Mouse (Mus musculus): ENCODE results near the gene Tspan18. TPM values are rescaled to one million over a fixed set of nuclear protein-coding genes. Genes with fewer than 3 reads are reported as not detected.

Tspan18 gene
- polyA plus RNA-seq (2015; fragmentation: Nextera tagmentation; extraction: Ambion mirVana), result 3.7 and 3.9 TPM in 2 replicates

DNA sequence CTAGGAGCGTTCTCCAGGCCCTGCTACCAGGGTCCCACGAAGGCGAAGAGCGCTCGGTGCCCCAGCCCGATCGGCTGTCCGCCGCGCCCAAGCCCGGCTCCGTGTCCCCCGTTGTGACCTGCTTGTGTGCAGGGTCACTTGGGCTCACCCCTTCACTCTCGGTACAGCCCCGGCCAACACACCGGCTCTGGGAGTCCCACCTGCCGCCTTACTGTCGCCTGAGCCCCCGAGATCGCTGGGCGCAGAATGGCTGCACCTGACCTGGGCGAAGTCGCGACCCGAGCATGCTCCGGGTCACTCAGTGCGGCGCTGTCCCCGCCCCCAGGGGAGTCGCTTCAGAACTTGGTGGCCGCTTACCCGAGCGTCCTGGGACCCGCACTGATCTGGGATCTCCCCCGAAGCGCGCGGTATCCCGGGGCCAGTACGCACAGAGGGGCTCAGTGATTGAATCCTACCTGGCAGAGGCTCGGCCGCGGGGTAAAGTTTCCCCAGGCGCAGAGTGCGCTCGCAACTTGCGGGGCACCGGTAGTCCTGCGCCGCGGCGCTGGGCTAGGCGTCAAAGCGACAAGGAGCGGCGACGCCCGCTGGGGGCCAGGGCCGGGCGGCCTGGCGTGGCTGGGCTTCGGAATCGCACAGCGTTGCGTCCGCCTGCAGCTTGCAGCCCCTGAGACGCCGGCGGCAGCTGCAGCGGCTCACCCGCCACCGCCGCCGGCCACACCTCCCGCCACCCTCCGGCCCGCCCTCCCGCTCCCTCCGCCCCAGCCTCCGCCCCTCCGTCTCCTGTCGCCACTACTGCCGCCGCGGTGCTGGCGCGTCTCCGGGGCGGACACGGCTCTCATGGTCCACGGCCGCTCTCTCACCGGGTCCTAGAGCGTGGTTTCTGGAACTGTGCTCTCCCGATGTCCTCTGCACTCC, at the start of gene Tspan18:
Gene Tspan18 (minus strand): TSS at position 689 of the 915 bp plus-strand sequence.
- H3K9ac ChIP-seq, result peak within 1 kb of the TSS; percentile 72
- H3K4me1 ChIP-seq (replicated peaks), result peaks cover 23% of the 10 kb centered on the region
- peak within 1 kb of the TSS; percentile 99 for H3K4me2 ChIP-seq
- WGBS (ENCODE audit: insufficient replicate concordance), result under 1% methylated on average over 93 of the region's 95 CpGs
- no peaks in the 10 kb centered on the region for H3K36me3 ChIP-seq
- H3K9me3 ChIP-seq (replicated peaks), result no peaks in the 10 kb centered on the region
- ATAC-seq (ENCODE audit: low read depth) (peak; percentile 92), DNase-seq (peak; percentile 65)
- H3K4me3 ChIP-seq (replicated peaks), result peak within 1 kb of the TSS; percentile 70
- H3K27ac ChIP-seq, result peak within 1 kb of the TSS; percentile 39; the same call in 1 of the 2 replicates
- peaks cover 41% of the 10 kb centered on the region for H3K27me3 ChIP-seq

DNA sequence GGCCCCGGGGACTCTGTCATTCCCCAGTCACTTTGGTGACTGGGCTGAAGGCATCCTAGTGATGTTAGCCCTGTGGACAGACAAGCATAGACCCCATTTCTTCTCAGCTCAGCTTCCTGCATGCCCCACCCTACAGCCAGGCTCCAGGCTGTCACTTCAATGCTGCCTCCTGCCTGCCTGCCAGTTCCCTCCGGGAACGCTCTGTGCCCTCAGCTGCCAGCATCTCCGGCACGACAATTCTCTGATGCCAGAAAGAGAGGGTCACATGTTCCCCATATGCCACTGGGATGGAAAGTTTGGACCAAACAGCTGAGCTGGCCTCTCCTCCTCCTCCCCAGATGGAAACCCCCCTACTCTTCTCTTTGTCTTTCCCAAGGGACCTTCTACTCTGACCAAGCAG, 49.5 kb upstream of the Tspan18 start:
- no peaks in the 10 kb centered on the region for H3K36me3 ChIP-seq
- DNase-seq (no peak), ATAC-seq (ENCODE audit: low read depth) (no peak)
- H3K27me3 ChIP-seq, result no peaks in the 10 kb centered on the region
- no peak overlapping the region for H3K9ac ChIP-seq
- H3K4me1 ChIP-seq (replicated peaks), result no peaks in the 10 kb centered on the region
- H3K4me3 ChIP-seq (replicated peaks), result no peak overlapping the region
- 73% methylated on average over 5 of the region's 5 CpGs for WGBS (ENCODE audit: insufficient replicate concordance)
- no peak overlapping the region for H3K27ac ChIP-seq
- no peaks in the 10 kb centered on the region for H3K9me3 ChIP-seq (replicated peaks)
- no peak overlapping the region for H3K4me2 ChIP-seq

DNA sequence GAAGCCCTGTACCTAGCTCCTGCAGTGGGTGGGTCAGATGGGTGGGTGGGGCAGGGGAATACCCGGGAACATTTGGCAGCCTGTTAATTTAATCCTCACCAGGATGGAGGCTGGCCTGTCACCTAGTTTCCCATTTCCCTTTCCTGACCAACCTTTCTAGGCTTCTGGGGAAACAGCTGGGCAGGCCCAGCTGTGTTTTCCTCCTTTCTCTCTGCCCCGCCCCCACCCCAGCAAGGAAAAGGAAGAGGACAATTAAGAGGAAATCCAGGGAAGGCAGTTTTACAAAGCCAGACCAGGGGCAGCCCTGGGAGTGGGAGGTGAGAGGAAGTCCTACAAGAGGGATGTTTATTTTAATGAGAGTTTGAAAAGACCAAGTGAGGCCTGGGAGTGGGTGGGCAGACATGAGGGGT, 46.4 kb upstream of the Tspan18 start:
- Histone ChIP-seq H3K27ac (no peak overlapping the region), H3K4me2 (no peak overlapping the region), H3K9ac (no peak overlapping the region), H3K27me3 (no peaks in the 10 kb centered on the region), H3K4me1 (replicated peaks) (no peaks in the 10 kb centered on the region), H3K9me3 (replicated peaks) (no peaks in the 10 kb centered on the region), H3K4me3 (replicated peaks) (no peak overlapping the region), H3K36me3 (no peaks in the 10 kb centered on the region)
- ATAC-seq (ENCODE audit: low read depth), result no peak
- no peak for DNase-seq
- 31% methylated on average over 2 of the region's 2 CpGs for WGBS (ENCODE audit: insufficient replicate concordance)

DNA sequence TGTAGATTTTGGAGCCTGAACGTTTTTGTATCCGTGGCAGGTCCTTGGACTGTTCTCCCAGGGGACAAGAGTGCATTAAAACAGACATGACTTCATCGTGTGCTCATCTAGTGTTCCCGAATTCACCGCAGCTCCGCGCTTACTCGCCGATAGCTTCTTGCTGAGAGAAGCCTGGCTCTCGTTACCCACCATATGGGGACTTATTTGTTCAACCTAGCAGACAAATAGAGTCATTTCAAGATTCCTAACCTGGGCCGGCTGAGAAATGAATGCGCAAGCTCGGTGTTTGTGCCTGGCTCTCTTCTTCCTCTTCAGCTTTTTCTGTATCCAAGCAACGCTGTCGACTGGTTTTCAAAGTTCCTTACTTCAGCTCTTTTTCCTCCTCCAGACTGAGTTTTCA, 43.5 kb upstream of the Tspan18 start:
- H3K4me3 ChIP-seq (replicated peaks), result no peak overlapping the region
- H3K36me3 ChIP-seq, result no peaks in the 10 kb centered on the region
- no peak for DNase-seq
- no peak overlapping the region for H3K4me2 ChIP-seq
- H3K9me3 ChIP-seq (replicated peaks), result no peaks in the 10 kb centered on the region
- H3K4me1 ChIP-seq (replicated peaks), result no peaks in the 10 kb centered on the region
- no peak for ATAC-seq (ENCODE audit: low read depth)
- no peaks in the 10 kb centered on the region for H3K27me3 ChIP-seq
- no peak overlapping the region for H3K27ac ChIP-seq
- H3K9ac ChIP-seq, result no peak overlapping the region
- WGBS (ENCODE audit: insufficient replicate concordance), result 64% methylated on average over 15 of the region's 15 CpGs

DNA sequence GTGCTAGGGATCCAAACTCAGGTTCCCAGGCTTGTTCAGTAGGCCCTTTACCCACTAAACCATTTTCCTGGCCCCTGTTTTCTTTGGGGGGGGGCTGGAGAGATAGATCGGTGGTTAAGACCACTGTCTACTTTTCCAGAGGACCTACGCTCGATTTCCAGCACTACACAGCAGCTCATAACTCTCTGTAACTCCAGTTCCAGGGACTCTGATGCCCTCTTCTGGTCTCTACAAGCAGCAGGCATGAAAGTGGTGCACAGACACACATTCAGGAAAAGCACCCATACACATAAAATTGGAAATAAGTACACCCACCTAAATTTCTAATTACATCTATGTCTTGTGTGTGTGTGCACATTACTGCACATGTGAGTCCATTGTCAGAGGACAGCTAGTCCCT, 42.9 kb upstream of the Tspan18 start:
- 84% methylated on average over 3 of the region's 3 CpGs for WGBS (ENCODE audit: insufficient replicate concordance)

DNA sequence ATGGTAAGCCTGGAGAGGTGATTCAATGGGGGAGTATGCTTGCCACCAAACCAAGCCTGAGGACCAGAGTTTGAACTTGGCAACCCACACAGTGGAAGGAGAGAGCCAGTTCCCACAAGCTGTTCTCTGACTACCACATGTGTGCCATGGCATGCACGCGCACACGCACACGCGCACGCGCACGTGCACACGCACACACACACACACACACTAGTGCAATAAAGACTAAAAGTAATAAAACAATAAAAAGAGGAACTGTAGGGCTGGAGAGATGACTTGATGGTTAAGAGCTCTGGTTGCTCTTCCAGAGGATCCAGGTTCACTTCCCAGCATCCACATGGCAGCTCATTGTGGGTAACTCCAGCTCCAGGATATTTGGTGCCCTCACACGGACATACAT, 38.6 kb upstream of the Tspan18 start:
- no peaks in the 10 kb centered on the region for H3K9me3 ChIP-seq (replicated peaks)
- 0 out of 2 replicates have a peak, but pooled peaks cover 3% of the 10 kb centered on the region for H3K27me3 ChIP-seq
- 84% methylated on average over 10 of the region's 10 CpGs for WGBS (ENCODE audit: insufficient replicate concordance)
- no peak for DNase-seq
- no peak overlapping the region for H3K9ac ChIP-seq
- no peaks in the 10 kb centered on the region for H3K36me3 ChIP-seq
- no peak for ATAC-seq (ENCODE audit: low read depth)
- no peak overlapping the region for H3K4me2 ChIP-seq
- H3K4me3 ChIP-seq (replicated peaks), result no peak overlapping the region
- no peak overlapping the region for H3K27ac ChIP-seq
- no peaks in the 10 kb centered on the region for H3K4me1 ChIP-seq (replicated peaks)

More for the DNA sequence above, 42.9 kb upstream of the Tspan18 start:
- Histone ChIP-seq H3K27me3 (no peaks in the 10 kb centered on the region), H3K36me3 (no peaks in the 10 kb centered on the region), H3K27ac (no peak overlapping the region), H3K9me3 (replicated peaks) (no peaks in the 10 kb centered on the region), H3K9ac (no peak overlapping the region), H3K4me1 (replicated peaks) (no peaks in the 10 kb centered on the region), H3K4me3 (replicated peaks) (no peak overlapping the region), H3K4me2 (no peak overlapping the region)
- ATAC-seq (ENCODE audit: low read depth), result no peak
- no peak for DNase-seq

DNA sequence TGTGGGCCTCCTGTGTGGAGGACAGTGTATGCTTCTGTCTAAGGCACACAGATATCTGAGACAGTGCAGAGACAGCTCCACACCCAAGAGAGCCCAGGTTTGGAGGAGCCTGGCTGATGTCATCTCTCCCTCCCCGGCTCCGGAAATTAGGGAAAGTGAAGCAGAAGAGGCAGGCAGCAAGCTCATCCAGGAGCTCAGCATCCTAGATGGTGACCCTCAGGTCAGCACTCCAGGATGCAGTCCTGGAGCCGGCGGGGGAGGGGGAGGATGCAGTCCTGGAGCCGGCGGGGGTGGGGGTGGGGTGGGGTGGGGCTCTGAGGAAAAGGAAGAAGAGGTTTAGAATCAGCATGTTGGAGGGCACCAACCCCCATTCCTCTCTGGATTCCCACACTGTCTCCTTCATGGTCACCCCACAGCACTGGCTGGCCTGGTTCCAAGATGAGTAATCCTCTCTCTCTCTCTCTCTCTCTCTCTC, 37.8 kb upstream of the Tspan18 start:
- Histone ChIP-seq H3K27ac (no peak overlapping the region), H3K4me3 (replicated peaks) (no peak overlapping the region), H3K36me3 (no peaks in the 10 kb centered on the region), H3K4me1 (replicated peaks) (no peaks in the 10 kb centered on the region), H3K9me3 (replicated peaks) (no peaks in the 10 kb centered on the region), H3K4me2 (no peak overlapping the region), H3K27me3 (0 out of 2 replicates have a peak, but pooled peaks cover 3% of the 10 kb centered on the region), H3K9ac (no peak overlapping the region)
- ATAC-seq (ENCODE audit: low read depth) (no peak), DNase-seq (no peak)
- 34% methylated on average over 6 of the region's 6 CpGs for WGBS (ENCODE audit: insufficient replicate concordance)

DNA sequence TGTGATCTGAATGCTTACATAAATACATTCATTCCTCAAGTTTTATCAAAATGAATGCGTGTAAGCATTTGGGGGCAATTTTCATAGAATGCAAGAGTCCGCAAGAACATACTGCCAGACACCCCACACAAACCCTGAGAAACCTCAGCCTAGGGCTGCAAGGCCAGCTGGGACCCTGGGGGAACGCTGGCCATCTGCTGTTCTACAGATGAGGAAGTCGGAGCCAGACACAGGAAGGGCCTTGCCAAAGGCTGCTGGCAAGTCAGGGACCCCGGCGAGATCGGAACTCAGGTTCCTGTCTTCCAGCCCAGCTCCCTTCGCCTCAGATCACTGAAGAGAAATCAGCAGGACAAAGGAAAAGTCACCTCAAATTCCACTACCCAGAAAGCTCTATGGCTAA, 34.6 kb upstream of the Tspan18 start:
- H3K36me3 ChIP-seq, result no peaks in the 10 kb centered on the region
- no peak overlapping the region for H3K9ac ChIP-seq
- H3K27ac ChIP-seq, result no peak overlapping the region
- H3K4me2 ChIP-seq, result no peak overlapping the region
- no peak overlapping the region for H3K4me3 ChIP-seq (replicated peaks)
- 0 out of 2 replicates have a peak, but pooled peaks cover 3% of the 10 kb centered on the region for H3K27me3 ChIP-seq
- no peaks in the 10 kb centered on the region for H3K4me1 ChIP-seq (replicated peaks)
- 24% methylated on average over 8 of the region's 8 CpGs for WGBS (ENCODE audit: insufficient replicate concordance)
- DNase-seq (no peak), ATAC-seq (ENCODE audit: low read depth) (no peak)
- H3K9me3 ChIP-seq (replicated peaks), result no peaks in the 10 kb centered on the region

DNA sequence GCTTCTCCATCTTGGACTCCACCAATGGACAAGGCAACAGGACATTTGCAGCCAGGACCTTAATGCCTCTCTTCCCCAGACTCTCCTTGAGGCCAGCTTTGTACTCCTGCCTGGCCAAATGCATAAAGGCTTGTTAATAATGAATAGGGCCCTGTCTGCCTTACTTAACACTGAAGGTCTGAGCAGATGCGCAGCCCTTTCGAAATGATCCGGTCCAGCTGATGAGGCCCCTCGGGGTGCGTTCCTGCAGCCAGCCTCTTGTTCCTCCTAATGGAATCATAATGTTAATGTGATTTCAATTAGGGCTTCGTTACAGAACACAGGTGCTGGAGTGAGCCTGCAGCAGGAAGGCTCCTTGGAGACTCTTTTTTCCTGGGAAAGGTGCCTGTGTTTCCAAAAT, 33.7 kb upstream of the Tspan18 start:
- Histone ChIP-seq H3K4me3 (replicated peaks) (no peak overlapping the region), H3K4me1 (replicated peaks) (no peaks in the 10 kb centered on the region), H3K27ac (no peak overlapping the region), H3K36me3 (no peaks in the 10 kb centered on the region), H3K9me3 (replicated peaks) (no peaks in the 10 kb centered on the region), H3K4me2 (no peak overlapping the region), H3K9ac (no peak overlapping the region), H3K27me3 (0 out of 2 replicates have a peak, but pooled peaks cover 3% of the 10 kb centered on the region)
- 75% methylated on average over 6 of the region's 6 CpGs for WGBS (ENCODE audit: insufficient replicate concordance)
- DNase-seq (no peak), ATAC-seq (ENCODE audit: low read depth) (no peak)

DNA sequence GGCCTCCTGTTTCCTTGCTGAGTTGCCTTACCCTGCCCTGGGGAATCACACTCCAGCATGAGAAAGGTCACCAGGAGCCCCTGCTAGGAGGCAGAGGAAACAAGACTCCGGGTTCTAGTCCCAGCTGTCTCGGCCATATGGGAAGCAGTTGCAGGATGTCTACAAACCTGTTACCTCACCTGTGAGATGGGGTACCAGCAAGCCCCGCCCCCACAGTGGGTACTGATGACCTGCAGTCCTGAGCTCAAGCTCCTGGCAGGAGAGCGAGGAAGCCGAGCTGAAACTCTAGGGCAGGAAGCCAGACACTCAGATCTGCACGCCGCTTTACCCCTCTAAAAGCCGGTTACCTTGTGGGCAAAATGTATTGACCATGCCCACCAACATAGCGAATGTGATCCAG, 31.1 kb upstream of the Tspan18 start:
- no peak overlapping the region for H3K27ac ChIP-seq
- H3K9me3 ChIP-seq (replicated peaks), result no peaks in the 10 kb centered on the region
- no peak overlapping the region for H3K4me3 ChIP-seq (replicated peaks)
- ATAC-seq (ENCODE audit: low read depth) (no peak), DNase-seq (no peak)
- no peak overlapping the region for H3K4me2 ChIP-seq
- H3K27me3 ChIP-seq, result 0 out of 2 replicates have a peak, but pooled peaks cover 3% of the 10 kb centered on the region
- H3K36me3 ChIP-seq, result no peaks in the 10 kb centered on the region
- H3K4me1 ChIP-seq (replicated peaks), result peaks cover 15% of the 10 kb centered on the region
- no peak overlapping the region for H3K9ac ChIP-seq
- WGBS (ENCODE audit: insufficient replicate concordance), result 63% methylated on average over 9 of the region's 9 CpGs

DNA sequence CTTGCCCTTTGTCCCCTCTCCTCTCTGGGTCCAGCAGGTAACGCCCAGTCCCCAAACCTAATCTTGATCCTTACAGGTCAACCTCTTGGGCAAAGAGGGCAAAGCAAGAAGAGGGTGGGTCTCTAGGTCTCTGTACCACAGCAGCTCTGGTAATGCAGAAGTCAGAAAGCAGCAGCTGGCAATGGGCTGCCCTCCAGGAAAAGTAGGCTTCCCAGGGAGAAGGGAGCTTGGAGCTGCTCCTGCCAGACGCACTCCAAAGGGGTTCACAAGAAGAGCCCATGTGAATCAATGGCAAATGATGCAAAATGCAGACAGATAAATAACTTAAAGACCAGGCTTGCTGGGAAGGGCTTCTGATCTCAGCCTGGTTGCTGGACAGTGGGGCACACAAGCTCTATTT, 30.6 kb upstream of the Tspan18 start:
- ATAC-seq (ENCODE audit: low read depth), result no peak

More for the DNA sequence above, 30.6 kb upstream of the Tspan18 start:
- WGBS (ENCODE audit: insufficient replicate concordance), result 48% methylated on average over 2 of the region's 2 CpGs
- no peaks in the 10 kb centered on the region for H3K9me3 ChIP-seq (replicated peaks)
- no peaks in the 10 kb centered on the region for H3K36me3 ChIP-seq
- no peak overlapping the region for H3K4me2 ChIP-seq
- peaks cover 19% of the 10 kb centered on the region for H3K4me1 ChIP-seq (replicated peaks)
- H3K27me3 ChIP-seq, result 0 out of 2 replicates have a peak, but pooled peaks cover 3% of the 10 kb centered on the region
- no peak for DNase-seq
- no peak overlapping the region for H3K27ac ChIP-seq
- no peak overlapping the region for H3K4me3 ChIP-seq (replicated peaks)
- no peak overlapping the region for H3K9ac ChIP-seq
